Mouse (Mus musculus) heart, embryonic 15.5 days (tissue): ENCODE data around the gene Sfpq. TPM values are rescaled to one million over a fixed set of nuclear protein-coding genes. Genes with fewer than 3 reads are reported as not detected.
"Not testable (repeated sequence)": the region's sequence is repeated elsewhere in the genome, so short reads cannot be mapped to it uniquely, and the experiment has no call there.

ENCODE experiments used
- ATAC-seq: fragments of 200-750 bp; cut with Nextera tagmentation; replicated peaks from 2 replicates; pipeline ENCODE4 v1.8.0; 2017; ENCODE audit warnings: low read depth, moderate TSS enrichment; ENCODE audit not compliant: insufficient number of reproducible peaks, insufficient read depth, low FRiP score
- H3K27ac ChIP-seq: fragments of 300-500 bp; sonication (generic); 2 replicates; pipeline ENCODE4 v1.5.1; 2015; ENCODE audit warnings: mild to moderate bottlenecking, inconsistent platforms
- H3K27me3 ChIP-seq: fragments of 300-500 bp; sonication (generic); 2 replicates; pipeline ENCODE4 v1.6.1; 2015; ENCODE audit warnings: inconsistent platforms
- H3K36me3 ChIP-seq: fragments of 300-500 bp; sonication (generic); 2 replicates; pipeline ENCODE4 v1.6.1; 2015; ENCODE audit warnings: mild to moderate bottlenecking, inconsistent platforms
- H3K4me1 ChIP-seq: fragments of 300-500 bp; sonication (generic); replicated peaks from 2 replicates; pipeline ENCODE4 v1.6.1; 2015; ENCODE audit warnings: inconsistent platforms
- H3K4me2 ChIP-seq: fragments of 300-500 bp; sonication (generic); 2 replicates; pipeline ENCODE4 v1.6.1; 2015; ENCODE audit warnings: inconsistent platforms, mild to moderate bottlenecking, moderate library complexity
- H3K4me3 ChIP-seq: fragments of 300-500 bp; sonication (generic); 2 replicates; pipeline ENCODE4 v1.5.1; 2015; ENCODE audit warnings: mild to moderate bottlenecking, inconsistent platforms
- H3K9ac ChIP-seq: fragments of 300-500 bp; sonication (generic); 2 replicates; pipeline ENCODE4 v1.6.1; 2015; ENCODE audit warnings: mild to moderate bottlenecking, inconsistent platforms
- H3K9me3 ChIP-seq: fragments of 300-500 bp; sonication (generic); replicated peaks from 2 replicates; pipeline ENCODE4 v1.6.1; 2016; ENCODE audit warnings: inconsistent platforms
- WGBS: fragments of 180-500 bp; shearing (Covaris S2); methylation state at CpG from one replicate; pipeline ENCODE4 v1.1.7; 2015; ENCODE audit warnings: mixed read lengths; 5-methylcytosine and 5-hydroxymethylcytosine counted together
- polyA plus RNA-seq: library from polyadenylated mRNA; unstranded; fragments of >200 nt; fragmentation: Nextera tagmentation; extraction: Ambion mirVana; gene quantifications from 2 replicates; pipeline ENCODE4 v1.2.1, GENCODE M21; 2015

Gene Sfpq
- polyA plus RNA-seq, 1 experiment from 2014 or later = 42.1 TPM

- no peaks in the 10 kb centered on the region for H3K9me3 ChIP-seq
- H3K4me3 ChIP-seq = no peak overlapping the region
- WGBS = 79% methylated on average over 3 of the region's 3 CpGs
Measured at GRCm38 (mm10) chr4:127004384-127004783, 16.7 kb upstream of the Sfpq start.

DNA sequence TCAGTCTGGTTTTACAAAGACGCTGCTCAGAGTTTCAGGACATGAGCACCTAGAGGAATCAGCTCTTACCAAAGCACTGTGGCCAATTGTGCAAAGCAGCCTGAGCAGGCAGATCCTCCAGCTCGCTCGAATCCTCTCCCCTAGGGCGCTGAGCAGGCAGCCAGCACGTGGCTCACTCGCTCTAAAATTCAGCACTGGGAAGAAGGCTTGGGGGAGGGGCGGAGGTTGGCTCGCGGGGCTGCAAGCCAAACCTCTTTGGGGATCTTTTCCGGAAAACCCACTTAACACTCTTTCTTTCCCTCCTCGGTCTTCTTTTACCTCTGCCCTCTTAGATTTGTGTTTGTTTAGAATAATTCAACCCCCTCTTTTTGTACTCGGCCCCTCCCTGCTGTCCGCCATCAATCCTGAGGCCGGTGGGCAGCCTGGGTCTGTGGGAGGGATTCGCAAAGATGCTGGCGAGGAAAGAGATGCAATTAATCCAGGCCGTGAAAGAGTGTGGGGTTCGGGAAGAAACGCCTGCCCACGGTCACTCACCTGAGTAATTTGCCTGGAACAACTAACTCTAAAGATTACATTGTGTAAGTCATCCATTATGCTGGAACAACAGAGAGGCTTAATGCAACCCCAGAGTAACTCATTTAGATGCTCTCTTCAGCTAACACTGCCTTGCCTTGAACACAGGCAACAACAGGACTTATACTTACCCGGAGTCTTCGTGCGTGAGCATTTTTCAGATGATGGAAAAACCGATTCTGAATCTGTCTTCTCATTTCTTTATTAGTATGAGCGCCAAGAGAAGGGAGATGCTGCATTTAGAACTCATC is 15.8 kb upstream of the Sfpq start:
- Histone ChIP-seq H3K9ac (peak overlapping the region; percentile 2; the same call in 1 of the 2 replicates), H3K4me3 (peak overlapping the region; percentile 42), H3K4me1 (peaks cover 5% of the 10 kb centered on the region), H3K27me3 (no peaks in the 10 kb centered on the region; the same call in 1 of the 2 replicates), H3K36me3 (no peaks in the 10 kb centered on the region), H3K4me2 (peak overlapping the region; percentile 65), H3K27ac (no peak overlapping the region), H3K9me3 (no peaks in the 10 kb centered on the region)
- no peak for ATAC-seq
- 20% methylated on average over 25 of the region's 25 CpGs for WGBS

More at GRCm38 (mm10) chr4:127004384-127004783, 16.7 kb upstream of the Sfpq start:
- H3K36me3 ChIP-seq = no peaks in the 10 kb centered on the region
- H3K27ac ChIP-seq = no peak overlapping the region
- no peaks in the 10 kb centered on the region; the same call in 1 of the 2 replicates for H3K27me3 ChIP-seq
- no peak for ATAC-seq
- H3K4me1 ChIP-seq = peaks cover 5% of the 10 kb centered on the region
- no peak overlapping the region for H3K9ac ChIP-seq
- H3K4me2 ChIP-seq = no peak overlapping the region

- peak; percentile 78 for ATAC-seq
- H3K4me1 ChIP-seq, H3K36me3 ChIP-seq, H3K9ac ChIP-seq, H3K9me3 ChIP-seq, H3K27me3 ChIP-seq: not testable (repeated sequence)
- H3K4me3 ChIP-seq = peak overlapping the region; percentile 38
- H3K27ac ChIP-seq = peak overlapping the region; percentile 49; the same call in 1 of the 2 replicates
- H3K4me2 ChIP-seq = peak overlapping the region; percentile 36; the same call in 1 of the 2 replicates
- WGBS = 20% methylated on average over 14 of the region's 26 CpGs
Measured at GRCm38 (mm10) chr4:127015294-127015993, 5.7 kb upstream of the Sfpq start.

DNA sequence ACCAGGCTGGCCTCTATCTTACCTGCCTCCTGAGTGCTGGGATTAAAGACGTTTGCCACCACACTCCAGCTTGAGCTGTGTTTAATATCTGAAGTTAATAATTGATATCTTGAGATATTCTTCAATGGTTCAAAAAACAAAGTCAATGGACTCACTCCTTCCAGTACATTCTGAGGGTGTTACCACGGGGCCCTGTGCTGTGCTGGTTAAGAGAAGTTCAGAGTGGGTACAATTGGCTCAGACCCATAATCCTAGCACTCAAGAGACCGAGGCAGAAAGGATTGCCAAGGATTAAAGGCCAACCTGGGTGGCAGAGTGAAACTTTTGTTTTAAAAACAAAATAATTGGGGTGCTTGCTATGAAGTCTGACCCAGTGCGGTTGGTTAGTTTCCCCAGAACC is 4.8 kb upstream of the Sfpq start:
- Histone ChIP-seq H3K4me3 (no peak overlapping the region), H3K4me1 (no peaks in the 10 kb centered on the region; the same call in 1 of the 2 replicates), H3K9me3 (no peaks in the 10 kb centered on the region), H3K36me3 (no peaks in the 10 kb centered on the region), H3K4me2 (no peak overlapping the region), H3K27ac (no peak overlapping the region), H3K27me3 (no peaks in the 10 kb centered on the region), H3K9ac (no peak overlapping the region)
- no peak for ATAC-seq
- WGBS = 83% methylated on average over 4 of the region's 4 CpGs

- Histone ChIP-seq H3K4me3 (peak overlapping the region; percentile 74), H3K27me3 (no peaks in the 10 kb centered on the region), H3K36me3 (peaks cover 20% of the 10 kb centered on the region), H3K4me1 (peaks cover 17% of the 10 kb centered on the region), H3K4me2 (peak overlapping the region; percentile 62), H3K9me3 (no peaks in the 10 kb centered on the region), H3K9ac (no peak overlapping the region), H3K27ac (peak overlapping the region; percentile 70)
- no peak for ATAC-seq
- WGBS = 13% methylated on average over 13 of the region's 13 CpGs
Measured at GRCm38 (mm10) chr4:127020411-127021150, 543 bp upstream of the Sfpq start.

- peak overlapping the region; percentile 74 for H3K4me3 ChIP-seq
- H3K4me1 ChIP-seq = peaks cover 25% of the 10 kb centered on the region
- no peaks in the 10 kb centered on the region for H3K9me3 ChIP-seq
- no peaks in the 10 kb centered on the region for H3K27me3 ChIP-seq
- H3K27ac ChIP-seq = peak overlapping the region; percentile 99
- WGBS = 0% methylated on average over 53 of the region's 53 CpGs
- peaks cover 35% of the 10 kb centered on the region for H3K36me3 ChIP-seq
- peak overlapping the region; percentile 88 for H3K4me2 ChIP-seq
- peak overlapping the region; percentile 100 for H3K9ac ChIP-seq
- peak; percentile 76 for ATAC-seq
Measured at GRCm38 (mm10) chr4:127021989-127022626, 984 bp downstream of the Sfpq start.

- H3K9me3 ChIP-seq = no peaks in the 10 kb centered on the region
- WGBS = under 1% methylated on average over 9 of the region's 9 CpGs
- H3K4me1 ChIP-seq = peaks cover 29% of the 10 kb centered on the region
- no peaks in the 10 kb centered on the region for H3K27me3 ChIP-seq
- peaks cover 46% of the 10 kb centered on the region for H3K36me3 ChIP-seq
- ATAC-seq = no peak
- peak overlapping the region; percentile 88 for H3K4me2 ChIP-seq
- H3K9ac ChIP-seq = peak overlapping the region; percentile 100
- peak overlapping the region; percentile 74 for H3K4me3 ChIP-seq
- H3K27ac ChIP-seq = no peak overlapping the region
Measured at GRCm38 (mm10) chr4:127023201-127023600, 2.1 kb downstream of the Sfpq start.

GRCm38 (mm10) chr4:127024240-127024639 is 3.1 kb downstream of the Sfpq start:
- H3K9me3 ChIP-seq = no peaks in the 10 kb centered on the region
- no peak for ATAC-seq
- H3K36me3 ChIP-seq = peaks cover 52% of the 10 kb centered on the region

DNA sequence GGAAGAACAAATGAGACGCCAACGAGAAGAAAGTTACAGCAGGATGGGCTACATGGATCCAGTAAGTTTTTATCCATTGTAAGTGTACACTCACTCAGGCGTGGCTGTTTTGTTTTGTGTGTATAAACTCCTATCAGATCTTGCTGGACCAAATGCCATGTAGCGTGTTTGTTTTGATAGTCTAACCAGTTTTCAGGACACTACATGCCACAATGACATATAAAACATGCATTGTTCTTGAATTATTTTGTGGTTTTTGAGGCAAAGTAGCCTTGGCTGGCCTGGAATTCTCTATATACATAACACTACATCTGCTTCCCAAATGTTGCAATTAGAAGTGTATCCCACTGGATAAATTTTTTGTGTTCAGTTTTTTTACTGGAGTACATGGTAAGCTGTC is 5.7 kb downstream of the Sfpq start:
- Histone ChIP-seq H3K9me3 (no peaks in the 10 kb centered on the region), H3K4me3 (no peak overlapping the region), H3K4me1 (peaks cover 29% of the 10 kb centered on the region), H3K4me2 (no peak overlapping the region), H3K27me3 (no peaks in the 10 kb centered on the region), H3K27ac (no peak overlapping the region), H3K36me3 (peaks cover 75% of the 10 kb centered on the region), H3K9ac (no peak overlapping the region)
- no peak for ATAC-seq
- WGBS = 81% methylated on average over 4 of the region's 4 CpGs

More at GRCm38 (mm10) chr4:127024240-127024639, 3.1 kb downstream of the Sfpq start:
- Histone ChIP-seq H3K27me3 (no peaks in the 10 kb centered on the region), H3K4me1 (peaks cover 29% of the 10 kb centered on the region), H3K27ac (no peak overlapping the region), H3K4me3 (peak overlapping the region; percentile 74), H3K4me2 (peak overlapping the region; percentile 88), H3K9ac (peak overlapping the region; percentile 100)
- 31% methylated on average over 1 of the region's 1 CpGs for WGBS

DNA sequence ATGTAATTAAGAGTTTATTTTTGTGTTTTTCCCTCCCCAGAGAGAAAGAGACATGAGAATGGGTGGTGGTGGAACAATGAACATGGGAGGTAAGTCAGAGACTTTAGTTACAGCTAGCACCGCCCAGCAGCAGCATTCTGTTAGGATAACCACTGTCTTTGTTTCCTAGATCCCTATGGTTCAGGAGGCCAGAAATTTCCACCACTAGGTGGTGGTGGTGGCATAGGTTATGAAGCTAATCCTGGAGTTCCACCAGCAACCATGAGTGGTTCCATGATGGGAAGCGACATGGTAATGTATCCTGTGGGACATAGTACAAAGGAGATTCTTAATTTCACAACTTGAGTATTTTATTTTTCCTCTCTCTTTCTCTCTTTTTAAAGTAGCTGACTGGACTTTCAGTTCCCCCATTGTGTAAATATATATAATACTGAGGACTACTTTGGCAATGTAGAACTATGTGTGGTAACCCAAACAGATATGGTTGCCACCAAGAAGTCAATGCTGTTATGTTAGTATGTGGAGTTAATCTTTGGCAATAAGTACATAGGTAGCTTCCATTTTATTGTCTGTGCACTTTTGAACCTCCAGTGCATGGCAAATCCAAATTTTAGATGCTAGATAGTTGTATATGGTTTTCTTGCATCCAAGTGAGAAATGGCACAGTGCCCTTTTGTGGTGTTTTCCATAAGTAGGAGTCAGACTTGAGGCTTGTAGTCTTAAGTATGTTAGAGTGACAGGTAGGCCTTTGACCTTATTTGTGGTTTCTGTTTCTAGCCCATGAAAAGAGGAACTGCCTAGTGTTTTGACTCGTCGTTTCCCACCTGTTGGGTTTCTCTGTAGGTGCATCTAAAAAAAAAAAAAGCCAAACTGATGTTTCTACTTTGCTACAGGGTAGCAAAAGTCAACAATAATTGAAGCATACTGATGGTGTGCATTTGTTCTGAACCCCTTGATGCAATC is 6.4 kb downstream of the Sfpq start:
- ATAC-seq = no peak
- WGBS = 70% methylated on average over 4 of the region's 4 CpGs
- H3K27ac ChIP-seq = no peak overlapping the region
- no peak overlapping the region for H3K9ac ChIP-seq
- H3K4me1 ChIP-seq = peaks cover 29% of the 10 kb centered on the region
- no peak overlapping the region for H3K4me2 ChIP-seq
- no peak overlapping the region for H3K4me3 ChIP-seq
- peaks cover 81% of the 10 kb centered on the region for H3K36me3 ChIP-seq
- H3K27me3 ChIP-seq = no peaks in the 10 kb centered on the region
- H3K9me3 ChIP-seq = no peaks in the 10 kb centered on the region
